Mouse (Mus musculus): ENCODE data around the gene Spata16. TPM values are rescaled to one million over a fixed set of nuclear protein-coding genes. Genes with fewer than 3 reads are reported as not detected.

Gene Spata16
- polyA plus RNA-seq, 1 experiment, result not detected

- Histone ChIP-seq H3K4me1 (ENCODE audit: control insufficient read depth, insufficient read depth, low read length) (no peaks in the 10 kb centered on the region), H3K27ac (ENCODE audit: insufficient read depth, low read depth, low read length) (no peak overlapping the region), H3K4me3 (ENCODE audit: insufficient read depth, low read length) (no peak overlapping the region)
- TF ChIP-seq CTCF (IDR thresholded peaks at IDR 0.05; ENCODE audit: low read depth, low read length) (no peak), POLR2A (IDR thresholded peaks at IDR 0.05; ENCODE audit: borderline replicate concordance, low read depth, low read length) (no peak)
Measured at GRCm38 (mm10) chr3:26826958-26827839, 189.8 kb downstream of the Spata16 start.

GRCm38 (mm10) chr3:26832954-26833353, 195.5 kb downstream of the Spata16 start:
- Histone ChIP-seq H3K4me3 (ENCODE audit: insufficient read depth, low read length) (no peak overlapping the region), H3K27ac (ENCODE audit: insufficient read depth, low read depth, low read length) (no peak overlapping the region)
- TF ChIP-seq POLR2A (IDR thresholded peaks at IDR 0.05; ENCODE audit: borderline replicate concordance, low read depth, low read length), result no peak
- TF ChIP-seq CTCF (IDR thresholded peaks at IDR 0.05; ENCODE audit: low read depth, low read length), result no peak

GRCm38 (mm10) chr3:26834178-26835050, 197.0 kb downstream of the Spata16 start:
- Histone ChIP-seq H3K27ac (ENCODE audit: insufficient read depth, low read depth, low read length) (no peak overlapping the region), H3K4me3 (ENCODE audit: insufficient read depth, low read length) (no peak overlapping the region)
- no peak for TF ChIP-seq CTCF (IDR thresholded peaks at IDR 0.05; ENCODE audit: low read depth, low read length)
- TF ChIP-seq POLR2A (IDR thresholded peaks at IDR 0.05; ENCODE audit: borderline replicate concordance, low read depth, low read length), result no peak

More at GRCm38 (mm10) chr3:26832954-26833353, 195.5 kb downstream of the Spata16 start:
- no peaks in the 10 kb centered on the region for H3K4me1 ChIP-seq (ENCODE audit: control insufficient read depth, insufficient read depth, low read length)

GRCm38 (mm10) chr3:26835051-26835755, 197.8 kb downstream of the Spata16 start:
- no peak for TF ChIP-seq CTCF (IDR thresholded peaks at IDR 0.05; ENCODE audit: low read depth, low read length)
- TF ChIP-seq POLR2A (IDR thresholded peaks at IDR 0.05; ENCODE audit: borderline replicate concordance, low read depth, low read length), result no peak
- H3K27ac ChIP-seq (ENCODE audit: insufficient read depth, low read depth, low read length), result no peak overlapping the region
- H3K4me3 ChIP-seq (ENCODE audit: insufficient read depth, low read length), result no peak overlapping the region
- H3K4me1 ChIP-seq (ENCODE audit: control insufficient read depth, insufficient read depth, low read length), result no peaks in the 10 kb centered on the region

More at GRCm38 (mm10) chr3:26834178-26835050, 197.0 kb downstream of the Spata16 start:
- no peaks in the 10 kb centered on the region for H3K4me1 ChIP-seq (ENCODE audit: control insufficient read depth, insufficient read depth, low read length)

- no peak overlapping the region for H3K4me3 ChIP-seq (ENCODE audit: insufficient read depth, low read length)
- H3K27ac ChIP-seq (ENCODE audit: insufficient read depth, low read depth, low read length), result no peak overlapping the region
- no peak for TF ChIP-seq POLR2A (IDR thresholded peaks at IDR 0.05; ENCODE audit: borderline replicate concordance, low read depth, low read length)
- no peak for TF ChIP-seq CTCF (IDR thresholded peaks at IDR 0.05; ENCODE audit: low read depth, low read length)
- H3K4me1 ChIP-seq (ENCODE audit: control insufficient read depth, insufficient read depth, low read length), result no peaks in the 10 kb centered on the region
Measured at GRCm38 (mm10) chr3:26845041-26845440, 207.6 kb downstream of the Spata16 start.

GRCm38 (mm10) chr3:26847935-26848334, 210.5 kb downstream of the Spata16 start:
- H3K27ac ChIP-seq (ENCODE audit: insufficient read depth, low read depth, low read length), result no peak overlapping the region
- TF ChIP-seq POLR2A (IDR thresholded peaks at IDR 0.05; ENCODE audit: borderline replicate concordance, low read depth, low read length) (no peak), CTCF (IDR thresholded peaks at IDR 0.05; ENCODE audit: low read depth, low read length) (no peak)

GRCm38 (mm10) chr3:26850207-26850606, 212.8 kb downstream of the Spata16 start:
- no peak overlapping the region for H3K4me3 ChIP-seq (ENCODE audit: insufficient read depth, low read length)
- H3K27ac ChIP-seq (ENCODE audit: insufficient read depth, low read depth, low read length), result no peak overlapping the region
- no peaks in the 10 kb centered on the region for H3K4me1 ChIP-seq (ENCODE audit: control insufficient read depth, insufficient read depth, low read length)
- no peak for TF ChIP-seq POLR2A (IDR thresholded peaks at IDR 0.05; ENCODE audit: borderline replicate concordance, low read depth, low read length)
- no peak for TF ChIP-seq CTCF (IDR thresholded peaks at IDR 0.05; ENCODE audit: low read depth, low read length)

More at GRCm38 (mm10) chr3:26847935-26848334, 210.5 kb downstream of the Spata16 start:
- no peak overlapping the region for H3K4me3 ChIP-seq (ENCODE audit: insufficient read depth, low read length)
- no peaks in the 10 kb centered on the region for H3K4me1 ChIP-seq (ENCODE audit: control insufficient read depth, insufficient read depth, low read length)

- Histone ChIP-seq H3K4me1 (ENCODE audit: control insufficient read depth, insufficient read depth, low read length) (no peaks in the 10 kb centered on the region), H3K4me3 (ENCODE audit: insufficient read depth, low read length) (no peak overlapping the region), H3K27ac (ENCODE audit: insufficient read depth, low read depth, low read length) (no peak overlapping the region)
- TF ChIP-seq POLR2A (IDR thresholded peaks at IDR 0.05; ENCODE audit: borderline replicate concordance, low read depth, low read length), result no peak
- TF ChIP-seq CTCF (IDR thresholded peaks at IDR 0.05; ENCODE audit: low read depth, low read length), result no peak
Measured at GRCm38 (mm10) chr3:26850691-26851563, 213.5 kb downstream of the Spata16 start.
